Mouse (Mus musculus) lung, adult 2 months (tissue): Measurements from ENCODE around the gene Tfap2a.

ENCODE experiments used
- CTCF ChIP-seq: fragments of 200-500 bp; IDR thresholded peaks from 2 replicates; pipeline ENCODE4 v1.5.1; 2011; ENCODE audit warnings: mild to moderate bottlenecking, low read length, control low read depth; ENCODE audit not compliant: insufficient read depth
- POLR2A ChIP-seq: fragments of 200-500 bp; IDR thresholded peaks from 2 replicates; pipeline ENCODE4 v1.6.1; 2011; ENCODE audit warnings: low read depth, mild to moderate bottlenecking, control low read depth, low read length, borderline replicate concordance; ENCODE audit errors: extremely low read depth

DNA sequence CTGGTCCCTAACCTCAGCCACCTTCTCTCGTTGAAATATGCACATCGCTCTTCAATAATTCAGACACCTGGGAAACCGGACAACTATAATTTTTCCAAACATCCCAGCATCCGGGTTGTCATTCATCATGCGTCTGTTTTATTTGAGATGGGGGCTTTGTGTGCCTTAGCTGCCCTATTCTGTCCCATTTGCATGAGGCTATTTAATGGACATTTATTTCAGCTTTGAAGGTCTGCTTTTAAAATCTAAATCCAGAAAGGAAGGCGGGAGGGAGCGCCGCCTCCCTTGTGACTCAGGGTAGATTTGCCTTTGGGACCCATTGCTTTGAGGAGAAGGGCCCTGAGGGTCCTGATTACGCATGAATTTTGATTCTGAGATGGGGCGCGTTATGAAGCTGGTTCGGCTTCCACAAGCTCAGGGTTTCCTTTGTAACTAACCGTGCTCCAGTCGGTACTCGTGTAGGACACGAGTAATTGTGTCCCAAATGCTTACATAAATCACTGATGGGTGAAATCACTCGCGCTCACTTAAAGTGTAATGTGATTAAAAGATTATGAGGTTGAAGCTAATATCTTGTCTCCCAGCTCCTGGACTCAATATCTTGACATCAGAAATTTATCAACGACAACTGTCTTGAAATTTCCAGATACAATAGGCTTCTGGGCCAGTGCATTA, 34.9 kb downstream of the Tfap2a start:
- TF ChIP-seq CTCF (no peak), POLR2A (no peak)
